Comparison of ENCODE assay signal across 15 mouse cellular contexts in genomic region chr2:65120112-65120511, GRCm38 (mm10).
DNase-seq lines count a peak whose midpoint lies in the region; ATAC-seq and TF ChIP-seq lines count a peak whose summit lies in the region.
"Had no signal": no experiment of that assay in that cellular context is flagged by ENCODE, and none has a peak within 500 bp of the region (broad histone marks: within the 10 kb centered on the region; RNA-seq: fewer than 3 reads in every experiment).

No protein-coding gene starts in this region.

- no peaks in the 10 kb centered on the region for H3K27me3 ChIP-seq in limb, embryonic 14.5 days (ENCODE audit: control insufficient read depth, insufficient read depth, low read length)
- no peaks in the 10 kb centered on the region for H3K27me3 ChIP-seq in limb, embryonic 10.5 days (ENCODE audit: low read depth, poor library complexity, severe bottlenecking)
- no peaks in the 10 kb centered on the region for H3K27me3 ChIP-seq in Patski
- H3K27me3 ChIP-seq in midbrain, embryonic 15.5 days (replicated peaks), result no peaks in the 10 kb centered on the region
- H3K27me3 ChIP-seq: CH12.LX; embryonic facial prominence, embryonic 15.5 days; limb, embryonic 13.5 days; neural tube, embryonic 12.5 days had no signal

- H3K4me2 ChIP-seq in limb, embryonic 14.5 days (replicated peaks; ENCODE audit: low read depth, low read length, severe bottlenecking), result no peak overlapping the region
- H3K4me2 ChIP-seq in midbrain, embryonic 15.5 days, result no peak overlapping the region
- H3K4me2 ChIP-seq: embryonic facial prominence, embryonic 15.5 days; limb, embryonic 13.5 days; neural tube, embryonic 12.5 days had no signal

- TF ChIP-seq POLR2A in limb, embryonic 14.5 days (IDR thresholded peaks at IDR 0.05; ENCODE audit: borderline replicate concordance, extremely low read depth, insufficient read depth, insufficient read length), result no peak

- in situ Hi-C loops in Patski (cut with MboI; ENCODE audit: low pct_unique_long_range_greater_than_20kb), result loop anchor here (5.0 kb wide), 1 partner anchor 153 kb away; no protein-coding TSS in a partner anchor

- no peak overlapping the region for H3K27ac ChIP-seq in limb, embryonic 14.5 days (replicated peaks; ENCODE audit: low read depth, low read length)
- no peak overlapping the region for H3K27ac ChIP-seq in limb, embryonic 10.5 days
- H3K27ac ChIP-seq in midbrain, embryonic 15.5 days, result no peak overlapping the region
- H3K27ac ChIP-seq: embryonic facial prominence, embryonic 15.5 days; limb, embryonic 13.5 days; neural tube, embryonic 12.5 days had no signal

- H3K9ac ChIP-seq in limb, embryonic 14.5 days (ENCODE audit: low read depth, low read length, severe bottlenecking), result no peak overlapping the region
- no peak overlapping the region for H3K9ac ChIP-seq in midbrain, embryonic 15.5 days
- H3K9ac ChIP-seq: embryonic facial prominence, embryonic 15.5 days; limb, embryonic 13.5 days; neural tube, embryonic 12.5 days had no signal

- 0 out of 2 replicates have a peak, but pooled peaks cover 5% of the 10 kb centered on the region for H3K4me1 ChIP-seq in limb, embryonic 14.5 days (ENCODE audit: control insufficient read depth, insufficient read depth, low read length)
- H3K4me1 ChIP-seq in limb, embryonic 10.5 days, result peaks cover 17% of the 10 kb centered on the region
- no peaks in the 10 kb centered on the region for H3K4me1 ChIP-seq in midbrain, embryonic 15.5 days
- H3K4me1 ChIP-seq: neural tube, embryonic 12.5 days had no signal

- ATAC-seq in limb, embryonic 14.5 days (ENCODE audit: low FRiP score, low read depth), result peak; percentile 10; the same call in 1 of the 2 replicates
- peak; percentile 45 for ATAC-seq in Patski
- ATAC-seq in granulocyte monocyte progenitor cell, adult 5-6 weeks (replicated peaks; ENCODE audit: poor library complexity, severe bottlenecking), result peak; percentile 87
- ATAC-seq in midbrain, embryonic 15.5 days (replicated peaks), result no peak

- TF ChIP-seq CTCF in Patski (IDR thresholded peaks at IDR 0.05), result no peak

- DNase-seq in limb, embryonic 14.5 days (ENCODE audit: low spot score), result no peak
- DNase-seq in limb, embryonic 10.5 days (ENCODE audit: low spot score), result no peak
- DNase-seq in 416B (ENCODE audit: low read depth) (peak; percentile 57), Patski (ENCODE audit: low read depth, low spot score) (no peak)
- DNase-seq in c-Kit-positive CD71-positive TER-119-positive erythroid progenitor cells, embryonic 14.5 days (ENCODE audit: low spot score), result no peak
- DNase-seq: cerebellum, postnatal 10 days; gastrocnemius, postnatal 14 days; right cerebral cortex, postnatal 25 days; thymus, postnatal 25 days had no signal

- CTCF ChIA-PET in Patski (lab: Charles Lee), result no interaction called here

- WGBS in limb, embryonic 14.5 days, result 12% methylated on average over 2 of the region's 2 CpGs
- WGBS in limb, embryonic 10.5 days, result 63% methylated on average over 2 of the region's 2 CpGs
- 78% methylated on average over 2 of the region's 2 CpGs for WGBS in midbrain, embryonic 15.5 days

- no peaks in the 10 kb centered on the region for H3K36me3 ChIP-seq in limb, embryonic 14.5 days (ENCODE audit: control insufficient read depth, insufficient read depth, low read length)
- no peaks in the 10 kb centered on the region for H3K36me3 ChIP-seq in limb, embryonic 10.5 days
- H3K36me3 ChIP-seq in midbrain, embryonic 15.5 days (replicated peaks), result no peaks in the 10 kb centered on the region
- H3K36me3 ChIP-seq: embryonic facial prominence, embryonic 15.5 days; limb, embryonic 13.5 days; neural tube, embryonic 12.5 days had no signal

- no peaks in the 10 kb centered on the region for H3K9me3 ChIP-seq in limb, embryonic 14.5 days (ENCODE audit: control insufficient read depth, low read length)
- H3K9me3 ChIP-seq in limb, embryonic 10.5 days (replicated peaks), result no peaks in the 10 kb centered on the region
- H3K9me3 ChIP-seq in midbrain, embryonic 15.5 days, result no peaks in the 10 kb centered on the region
- H3K9me3 ChIP-seq: embryonic facial prominence, embryonic 15.5 days; limb, embryonic 13.5 days; neural tube, embryonic 12.5 days had no signal

- H3K4me3 ChIP-seq in limb, embryonic 14.5 days (replicated peaks; ENCODE audit: low read length), result no peak overlapping the region
- no peak overlapping the region for H3K4me3 ChIP-seq in limb, embryonic 10.5 days
- no peak overlapping the region for H3K4me3 ChIP-seq in midbrain, embryonic 15.5 days
- H3K4me3 ChIP-seq: embryonic facial prominence, embryonic 15.5 days; limb, embryonic 13.5 days; neural tube, embryonic 12.5 days had no signal

- POLR2A ChIA-PET in Patski (lab: Charles Lee), result no interaction called here
